Mouse (Mus musculus) heart, postnatal 0 days (tissue): ENCODE measurements around the gene Tnfrsf8.

ENCODE experiments used
- CTCF ChIP-seq: IDR thresholded peaks from 2 replicates; pipeline ENCODE4 v1.5.1; 2016; ENCODE audit warnings: antibody characterized with exemption, control low read depth, low read depth
- EP300 ChIP-seq: IDR thresholded peaks from 2 replicates; pipeline ENCODE4 v1.6.1; 2016; ENCODE audit warnings: antibody characterized with exemption, low read depth

DNA sequence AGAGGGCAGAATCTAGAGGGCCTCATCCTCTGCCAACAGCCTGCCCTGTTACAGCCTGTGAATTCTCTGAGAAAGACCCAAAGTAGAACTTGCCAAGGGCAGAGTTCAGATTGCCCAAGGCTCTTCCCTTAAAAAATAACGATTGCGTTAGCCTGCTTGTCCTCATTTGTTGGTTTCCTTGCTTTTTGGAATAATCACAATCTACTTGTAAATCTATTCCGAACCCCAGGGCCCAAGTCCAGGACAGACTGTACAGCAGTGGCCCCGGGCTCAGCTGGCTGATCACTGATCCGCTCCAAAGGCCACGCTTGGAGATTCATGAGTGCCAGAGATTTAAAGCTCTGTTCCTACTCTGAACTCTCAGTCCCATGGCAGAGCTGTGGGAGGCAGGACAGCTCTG is 34.0 kb downstream of the Tnfrsf8 start:
- TF ChIP-seq CTCF: no peak
- TF ChIP-seq EP300: no peak
